Mouse (Mus musculus) hindbrain, embryonic 11.5 days (tissue): ENCODE measurements at regions not wholly inside any gene's neighbourhood (a gene's known extent, or its start where the extent isn't known, plus 50 kb on each side); places are given as distances from the start of the nearest gene placed in this dataset.
"Not testable (repeated sequence)": the region's sequence is repeated elsewhere in the genome, so short reads cannot be mapped to it uniquely, and the experiment has no call there.

Experiments
- ATAC-seq: fragments of 200-750 bp; cut with Nextera tagmentation; 2 replicates; pipeline ENCODE4 v1.8.0; 2017; ENCODE audit warnings: mild to moderate bottlenecking, moderate TSS enrichment, moderate library complexity; ENCODE audit not compliant: low FRiP score
- DNase-seq: peaks from one replicate; pipeline ENCODE4 v3.0.0-alpha.2; 2015; ENCODE audit warnings: low spot score
- H3K27ac ChIP-seq: fragments of 300-500 bp; sonication (generic); 2 replicates; pipeline ENCODE4 v1.5.1; 2014; ENCODE audit warnings: mild to moderate bottlenecking, low read depth, low read length
- H3K27me3 ChIP-seq: fragments of 300-500 bp; sonication (generic); 2 replicates; pipeline ENCODE4 v1.6.1; 2014; ENCODE audit warnings: mild to moderate bottlenecking, low read length, moderate library complexity, mixed read lengths; ENCODE audit not compliant: control insufficient read depth, insufficient read depth
- H3K36me3 ChIP-seq: fragments of 300-500 bp; sonication (generic); 2 replicates; pipeline ENCODE4 v1.6.1; 2014; ENCODE audit warnings: mild to moderate bottlenecking, low read length, moderate library complexity, mixed read lengths; ENCODE audit not compliant: control insufficient read depth, insufficient read depth
- H3K4me1 ChIP-seq: fragments of 300-500 bp; sonication (generic); replicated peaks from 2 replicates; pipeline ENCODE4 v1.6.1; 2014; ENCODE audit warnings: low read length, mixed read lengths; ENCODE audit not compliant: control insufficient read depth, insufficient read depth
- H3K4me2 ChIP-seq: fragments of 300-500 bp; sonication (generic); replicated peaks from 2 replicates; pipeline ENCODE4 v1.6.1; 2014; ENCODE audit warnings: mild to moderate bottlenecking, low read depth, low read length
- H3K4me3 ChIP-seq: fragments of 300-500 bp; sonication (generic); 2 replicates; pipeline ENCODE4 v1.5.1; 2014; ENCODE audit warnings: low read depth, low read length
- H3K9ac ChIP-seq: fragments of 300-500 bp; sonication (generic); 2 replicates; pipeline ENCODE4 v1.6.1; 2014; ENCODE audit warnings: low read depth, low read length
- H3K9me3 ChIP-seq: fragments of 300-500 bp; sonication (generic); 2 replicates; pipeline ENCODE4 v1.6.1; 2016; ENCODE audit warnings: low read length; ENCODE audit not compliant: control insufficient read depth
- WGBS: fragments of 180-500 bp; shearing (Covaris S2); extraction: QIAGEN DNeasy Blood & Tissue Kit; methylation state at CpG from one replicate; pipeline ENCODE4 v1.1.7; 2014; 5-methylcytosine and 5-hydroxymethylcytosine counted together

- no peak overlapping the region for H3K9ac ChIP-seq
- DNase-seq (no peak), ATAC-seq (no peak)
- no peaks in the 10 kb centered on the region for H3K9me3 ChIP-seq
- H3K4me3 ChIP-seq: no peak overlapping the region
- no peak overlapping the region for H3K4me2 ChIP-seq
- H3K27ac ChIP-seq: no peak overlapping the region
- no peaks in the 10 kb centered on the region for H3K27me3 ChIP-seq
- no peaks in the 10 kb centered on the region for H3K36me3 ChIP-seq
- H3K4me1 ChIP-seq: no peaks in the 10 kb centered on the region
- WGBS: 83% methylated on average over 1 of the region's 1 CpGs
These were observed 234.8 kb upstream of the Adarb2 start for GRCm38 (mm10) chr13:7967886-7968285.

GRCm38 (mm10) chr13:7994198-7994597, 208.5 kb upstream of the Adarb2 start:
- DNase-seq: no peak
- no peak overlapping the region for H3K9ac ChIP-seq

GRCm38 (mm10) chr13:8030096-8030495, 172.6 kb upstream of the Adarb2 start:
- not testable (repeated sequence) for ATAC-seq, H3K9ac ChIP-seq, DNase-seq, H3K4me1 ChIP-seq, H3K4me3 ChIP-seq, H3K9me3 ChIP-seq, H3K36me3 ChIP-seq, H3K4me2 ChIP-seq, H3K27ac ChIP-seq, H3K27me3 ChIP-seq
- WGBS: 71% methylated on average over 4 of the region's 4 CpGs

More at GRCm38 (mm10) chr13:7994198-7994597, 208.5 kb upstream of the Adarb2 start:
- H3K36me3 ChIP-seq: no peaks in the 10 kb centered on the region
- H3K27me3 ChIP-seq: no peaks in the 10 kb centered on the region
- ATAC-seq: no peak
- H3K4me1 ChIP-seq: no peaks in the 10 kb centered on the region
- no peak overlapping the region for H3K27ac ChIP-seq
- no peaks in the 10 kb centered on the region for H3K9me3 ChIP-seq
- H3K4me2 ChIP-seq: no peak overlapping the region
- H3K4me3 ChIP-seq: no peak overlapping the region
- WGBS: 81% methylated on average over 5 of the region's 5 CpGs

GRCm38 (mm10) chr13:8050930-8051495, 151.7 kb upstream of the Adarb2 start:
- H3K9me3 ChIP-seq: no peaks in the 10 kb centered on the region
- 78% methylated on average over 3 of the region's 3 CpGs for WGBS
- no peak overlapping the region for H3K9ac ChIP-seq
- no peak overlapping the region for H3K4me2 ChIP-seq
- no peaks in the 10 kb centered on the region for H3K27me3 ChIP-seq
- H3K4me3 ChIP-seq: no peak overlapping the region
- no peak for DNase-seq
- ATAC-seq: no peak
- H3K4me1 ChIP-seq: no peaks in the 10 kb centered on the region
- H3K27ac ChIP-seq: no peak overlapping the region
- H3K36me3 ChIP-seq: no peaks in the 10 kb centered on the region

GRCm38 (mm10) chr13:8056122-8056818, 146.4 kb upstream of the Adarb2 start:
- no peaks in the 10 kb centered on the region for H3K36me3 ChIP-seq
- H3K4me2 ChIP-seq: no peak overlapping the region
- H3K9me3 ChIP-seq: no peaks in the 10 kb centered on the region
- DNase-seq: no peak
- no peaks in the 10 kb centered on the region for H3K4me1 ChIP-seq
- WGBS: 83% methylated on average over 4 of the region's 4 CpGs
- no peaks in the 10 kb centered on the region for H3K27me3 ChIP-seq
- no peak overlapping the region for H3K4me3 ChIP-seq
- no peak overlapping the region for H3K27ac ChIP-seq
- no peak overlapping the region for H3K9ac ChIP-seq
- no peak for ATAC-seq

GRCm38 (mm10) chr13:8087154-8087553, 115.5 kb upstream of the Adarb2 start:
- Histone ChIP-seq H3K4me2 (no peak overlapping the region), H3K9me3 (no peaks in the 10 kb centered on the region), H3K4me3 (no peak overlapping the region), H3K27ac (no peak overlapping the region), H3K9ac (no peak overlapping the region), H3K4me1 (no peaks in the 10 kb centered on the region), H3K27me3 (no peaks in the 10 kb centered on the region), H3K36me3 (no peaks in the 10 kb centered on the region)
- DNase-seq: no peak
- no peak for ATAC-seq
- WGBS: 81% methylated on average over 2 of the region's 2 CpGs

- Histone ChIP-seq H3K4me2 (no peak overlapping the region), H3K36me3 (no peaks in the 10 kb centered on the region), H3K27me3 (no peaks in the 10 kb centered on the region), H3K9me3 (no peaks in the 10 kb centered on the region), H3K4me3 (no peak overlapping the region), H3K27ac (no peak overlapping the region), H3K4me1 (no peaks in the 10 kb centered on the region), H3K9ac (no peak overlapping the region)
- ATAC-seq (no peak), DNase-seq (no peak)
- 82% methylated on average over 4 of the region's 4 CpGs for WGBS
These were observed 113.1 kb upstream of the Adarb2 start for GRCm38 (mm10) chr13:8089519-8089918.

- H3K27me3 ChIP-seq: no peaks in the 10 kb centered on the region
- H3K27ac ChIP-seq: no peak overlapping the region
- H3K9me3 ChIP-seq: no peaks in the 10 kb centered on the region
- no peak overlapping the region for H3K9ac ChIP-seq
- no peak overlapping the region for H3K4me2 ChIP-seq
- no peaks in the 10 kb centered on the region for H3K36me3 ChIP-seq
- 44% methylated on average over 5 of the region's 5 CpGs for WGBS
- no peaks in the 10 kb centered on the region for H3K4me1 ChIP-seq
- DNase-seq: no peak
- ATAC-seq: no peak
- H3K4me3 ChIP-seq: no peak overlapping the region
These were observed 94.0 kb upstream of the Adarb2 start for GRCm38 (mm10) chr13:8108701-8109100.

GRCm38 (mm10) chr13:8112953-8113352, 89.7 kb upstream of the Adarb2 start:
- no peaks in the 10 kb centered on the region for H3K36me3 ChIP-seq
- 47% methylated on average over 1 of the region's 1 CpGs for WGBS
- ATAC-seq (peak; percentile 50; the same call in 1 of the 2 replicates), DNase-seq (no peak)
- H3K27me3 ChIP-seq: no peaks in the 10 kb centered on the region
- no peak overlapping the region for H3K4me3 ChIP-seq
- H3K9me3 ChIP-seq: no peaks in the 10 kb centered on the region
- H3K9ac ChIP-seq: no peak overlapping the region
- H3K4me1 ChIP-seq: no peaks in the 10 kb centered on the region
- H3K27ac ChIP-seq: no peak overlapping the region
- H3K4me2 ChIP-seq: no peak overlapping the region
